Mouse (Mus musculus): ENCODE measurements around the gene Ppp1r36. TPM values are rescaled to one million over a fixed set of nuclear protein-coding genes. Genes with fewer than 3 reads are reported as not detected.
"Not testable (repeated sequence)": the region's sequence is repeated elsewhere in the genome, so short reads cannot be mapped to it uniquely, and the experiment has no call there.

The Ppp1r36 gene
- total and polyA plus RNA-seq, 2 experiments from 2014 or later, result 0.27 to 2.0 TPM

DNA sequence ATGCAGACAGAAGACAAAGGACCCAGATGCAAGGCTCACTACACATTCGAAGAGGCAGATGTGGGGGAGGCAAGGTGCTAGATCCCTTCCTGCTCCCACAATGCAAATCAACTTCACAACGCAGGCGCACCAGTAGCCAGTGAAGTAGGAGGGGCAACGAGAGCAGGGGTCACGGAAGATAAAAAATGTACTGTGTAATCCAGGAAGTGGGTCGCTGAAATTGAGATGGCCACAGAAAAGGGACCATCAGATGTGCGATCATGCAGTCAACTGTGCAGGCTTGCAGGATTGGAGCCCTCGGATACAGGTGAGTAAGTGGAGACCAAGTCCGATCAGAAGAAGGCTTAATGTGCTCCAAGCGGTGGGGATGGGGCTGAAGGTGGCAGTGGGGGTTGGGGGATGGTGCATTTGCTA is 27.0 kb downstream of the Ppp1r36 start:
- Histone ChIP-seq H3K9ac (replicated peaks; ENCODE audit: low read length, poor library complexity, severe bottlenecking) (no peak overlapping the region), H3K4me1 (ENCODE audit: insufficient read depth, low read length) (no peaks in the 10 kb centered on the region), H3K9me3 (ENCODE audit: low read length) (no peaks in the 10 kb centered on the region), H3K27ac (ENCODE audit: low read depth, low read length) (no peak overlapping the region), H3K4me3 (ENCODE audit: low read depth, low read length) (no peak overlapping the region), H3K27me3 (ENCODE audit: insufficient read depth, low read length) (no peaks in the 10 kb centered on the region), H3K4me2 (ENCODE audit: low read depth, low read length, poor library complexity, severe bottlenecking) (no peak overlapping the region), H3K36me3 (ENCODE audit: insufficient read depth, low read length) (no peaks in the 10 kb centered on the region)
- WGBS, result 58% methylated on average over 10 of the region's 10 CpGs
- no peak for TF ChIP-seq CTCF (IDR thresholded peaks at IDR 0.05)
- no peak for DNase-seq (ENCODE audit: low spot score)
- ATAC-seq (ENCODE audit: low FRiP score), result no peak

DNA sequence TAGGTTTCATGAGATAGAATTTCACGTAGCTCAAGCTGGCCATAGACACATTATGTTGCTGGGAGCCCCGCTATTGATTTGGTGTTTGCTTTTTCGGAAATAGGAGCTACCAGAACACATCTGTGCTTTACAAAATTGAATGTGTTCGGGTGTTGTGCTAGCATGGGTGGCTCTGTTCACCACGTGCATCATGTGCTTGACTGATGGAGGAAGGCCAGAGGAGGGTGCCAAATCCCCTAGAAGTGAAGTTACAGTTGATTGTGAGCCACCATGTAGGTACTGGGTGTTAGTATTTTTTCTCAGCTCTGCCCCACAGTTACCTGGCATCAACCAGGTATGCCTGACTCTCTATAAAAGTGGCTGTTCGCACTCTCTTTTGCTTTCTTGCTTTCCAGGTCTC is 27.5 kb downstream of the Ppp1r36 start:
- no peak for TF ChIP-seq CTCF (IDR thresholded peaks at IDR 0.05)
- Histone ChIP-seq H3K27me3 (ENCODE audit: insufficient read depth, low read length) (no peaks in the 10 kb centered on the region), H3K4me2 (ENCODE audit: low read depth, low read length, poor library complexity, severe bottlenecking) (no peak overlapping the region), H3K4me3 (ENCODE audit: low read depth, low read length) (no peak overlapping the region), H3K27ac (ENCODE audit: low read depth, low read length) (no peak overlapping the region), H3K9ac (replicated peaks; ENCODE audit: low read length, poor library complexity, severe bottlenecking) (no peak overlapping the region), H3K4me1 (ENCODE audit: insufficient read depth, low read length) (no peaks in the 10 kb centered on the region), H3K9me3 (ENCODE audit: low read length) (no peaks in the 10 kb centered on the region), H3K36me3 (ENCODE audit: insufficient read depth, low read length) (no peaks in the 10 kb centered on the region)
- no peak for ATAC-seq (ENCODE audit: low FRiP score)
- WGBS, result 87% methylated on average over 6 of the region's 6 CpGs
- DNase-seq (ENCODE audit: low spot score), result no peak

DNA sequence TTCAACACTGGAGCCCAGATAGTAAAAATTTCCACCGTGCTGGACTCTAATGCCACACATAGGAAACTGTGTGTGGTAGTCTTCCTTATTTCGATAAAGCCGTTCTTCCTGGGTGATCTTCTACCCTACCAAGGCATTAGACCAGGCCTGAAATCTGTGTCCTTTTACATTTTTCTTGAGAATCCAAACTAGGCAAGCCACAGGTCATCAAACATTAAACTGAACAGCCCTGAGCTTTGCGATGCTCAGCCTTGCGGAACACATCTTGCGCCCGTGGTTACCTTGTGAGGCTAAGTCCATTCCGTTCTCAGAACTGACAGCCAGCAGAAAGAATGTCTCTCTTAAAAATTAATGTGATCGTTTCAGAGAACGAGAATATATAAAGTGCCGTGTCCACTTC is 28.9 kb downstream of the Ppp1r36 start:
- 72% methylated on average over 11 of the region's 11 CpGs for WGBS
- TF ChIP-seq CTCF (IDR thresholded peaks at IDR 0.05), result no peak
- Histone ChIP-seq H3K4me2 (ENCODE audit: low read depth, low read length, poor library complexity, severe bottlenecking) (no peak overlapping the region), H3K36me3 (ENCODE audit: insufficient read depth, low read length) (no peaks in the 10 kb centered on the region), H3K9me3 (ENCODE audit: low read length) (no peaks in the 10 kb centered on the region), H3K4me1 (ENCODE audit: insufficient read depth, low read length) (no peaks in the 10 kb centered on the region), H3K4me3 (ENCODE audit: low read depth, low read length) (no peak overlapping the region), H3K27me3 (ENCODE audit: insufficient read depth, low read length) (no peaks in the 10 kb centered on the region), H3K9ac (replicated peaks; ENCODE audit: low read length, poor library complexity, severe bottlenecking) (no peak overlapping the region), H3K27ac (ENCODE audit: low read depth, low read length) (no peak overlapping the region)
- no peak for DNase-seq (ENCODE audit: low spot score)
- ATAC-seq (ENCODE audit: low FRiP score), result no peak

DNA sequence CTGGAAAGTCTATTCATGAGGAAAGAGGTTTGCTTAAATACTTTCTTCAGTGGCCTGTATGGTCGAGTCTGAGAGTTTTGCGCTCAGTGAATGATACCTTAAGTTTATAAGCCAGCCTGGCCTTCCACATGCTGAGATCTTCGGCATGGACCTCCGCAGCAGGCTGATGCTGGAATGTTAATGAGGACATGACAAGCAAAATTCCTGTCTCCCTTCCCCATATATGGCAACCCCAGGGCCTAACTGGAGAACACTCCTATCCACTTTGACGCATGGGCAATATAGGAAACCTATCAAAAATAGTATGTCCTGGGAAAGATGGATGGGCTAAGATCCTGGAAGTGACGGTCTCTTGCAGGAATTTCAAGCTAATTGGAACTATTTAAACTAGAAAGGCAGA is 30.8 kb downstream of the Ppp1r36 start:
- Histone ChIP-seq H3K36me3 (ENCODE audit: insufficient read depth, low read length) (no peaks in the 10 kb centered on the region), H3K9ac (replicated peaks; ENCODE audit: low read length, poor library complexity, severe bottlenecking) (no peak overlapping the region), H3K4me3 (ENCODE audit: low read depth, low read length) (no peak overlapping the region), H3K27ac (ENCODE audit: low read depth, low read length) (no peak overlapping the region), H3K27me3 (ENCODE audit: insufficient read depth, low read length) (no peaks in the 10 kb centered on the region), H3K4me2 (ENCODE audit: low read depth, low read length, poor library complexity, severe bottlenecking) (no peak overlapping the region), H3K9me3 (ENCODE audit: low read length) (no peaks in the 10 kb centered on the region), H3K4me1 (ENCODE audit: insufficient read depth, low read length) (no peaks in the 10 kb centered on the region)
- ATAC-seq (ENCODE audit: low FRiP score) (no peak), DNase-seq (ENCODE audit: low spot score) (no peak)
- TF ChIP-seq CTCF (IDR thresholded peaks at IDR 0.05), result no peak
- 87% methylated on average over 6 of the region's 6 CpGs for WGBS

DNA sequence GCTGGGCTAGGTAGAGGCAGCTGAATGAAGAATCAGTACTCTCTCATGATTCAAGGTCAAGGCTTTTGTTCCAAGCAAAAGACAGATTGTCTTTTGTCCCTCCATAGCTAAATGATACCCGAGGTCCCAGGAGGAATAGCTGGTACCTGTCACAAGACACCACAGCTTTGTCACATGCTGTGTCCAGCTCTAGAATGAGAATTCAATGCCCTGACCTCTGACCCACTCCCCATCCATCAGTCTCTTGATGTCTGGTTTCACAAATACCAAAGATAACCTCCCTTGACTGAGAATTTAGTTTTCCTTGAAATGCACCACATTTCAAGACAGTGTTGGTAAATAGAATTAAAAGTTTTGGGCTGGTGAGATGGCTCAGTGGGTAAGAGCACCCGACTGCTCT is 34.9 kb downstream of the Ppp1r36 start:
- Histone ChIP-seq H3K27me3 (ENCODE audit: insufficient read depth, low read length) (no peaks in the 10 kb centered on the region), H3K36me3 (ENCODE audit: insufficient read depth, low read length) (no peaks in the 10 kb centered on the region), H3K9me3 (ENCODE audit: low read length) (no peaks in the 10 kb centered on the region), H3K4me2 (ENCODE audit: low read depth, low read length, poor library complexity, severe bottlenecking) (no peak overlapping the region), H3K9ac (replicated peaks; ENCODE audit: low read length, poor library complexity, severe bottlenecking) (no peak overlapping the region), H3K4me3 (ENCODE audit: low read depth, low read length) (no peak overlapping the region), H3K27ac (ENCODE audit: low read depth, low read length) (no peak overlapping the region), H3K4me1 (ENCODE audit: insufficient read depth, low read length) (no peaks in the 10 kb centered on the region)
- DNase-seq (ENCODE audit: low spot score) (no peak), ATAC-seq (ENCODE audit: low FRiP score) (no peak)
- no peak for TF ChIP-seq CTCF (IDR thresholded peaks at IDR 0.05)
- 68% methylated on average over 2 of the region's 2 CpGs for WGBS

DNA sequence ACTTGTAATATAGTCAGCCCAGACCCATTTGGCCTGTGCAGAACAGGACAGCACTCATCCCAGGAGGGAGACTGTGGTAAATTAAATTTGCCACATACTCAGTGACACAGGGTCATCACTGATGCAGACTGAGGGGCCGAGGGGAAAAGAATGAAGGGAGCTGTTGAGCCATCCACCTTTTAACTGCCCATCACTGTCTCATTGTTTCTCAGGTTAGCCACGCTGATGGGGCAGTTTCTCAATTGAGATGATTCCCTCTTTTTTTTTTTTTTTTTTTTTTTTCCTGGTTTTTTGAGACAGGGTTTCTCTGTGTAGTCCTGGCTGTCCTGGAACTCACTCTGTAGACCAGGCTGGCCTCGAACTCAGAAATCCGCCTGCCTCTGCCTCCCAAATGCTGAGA is 41.1 kb downstream of the Ppp1r36 start:
- WGBS, result 84% methylated on average over 4 of the region's 4 CpGs
- H3K36me3 ChIP-seq (ENCODE audit: insufficient read depth, low read length); H3K27me3 ChIP-seq (ENCODE audit: insufficient read depth, low read length); H3K9ac ChIP-seq (replicated peaks; ENCODE audit: low read length, poor library complexity, severe bottlenecking); H3K4me1 ChIP-seq (ENCODE audit: insufficient read depth, low read length); H3K4me2 ChIP-seq (ENCODE audit: low read depth, low read length, poor library complexity, severe bottlenecking); ATAC-seq (ENCODE audit: low FRiP score); H3K4me3 ChIP-seq (ENCODE audit: low read depth, low read length); H3K9me3 ChIP-seq (ENCODE audit: low read length); H3K27ac ChIP-seq (ENCODE audit: low read depth, low read length); DNase-seq (ENCODE audit: low spot score): not testable (repeated sequence)

DNA sequence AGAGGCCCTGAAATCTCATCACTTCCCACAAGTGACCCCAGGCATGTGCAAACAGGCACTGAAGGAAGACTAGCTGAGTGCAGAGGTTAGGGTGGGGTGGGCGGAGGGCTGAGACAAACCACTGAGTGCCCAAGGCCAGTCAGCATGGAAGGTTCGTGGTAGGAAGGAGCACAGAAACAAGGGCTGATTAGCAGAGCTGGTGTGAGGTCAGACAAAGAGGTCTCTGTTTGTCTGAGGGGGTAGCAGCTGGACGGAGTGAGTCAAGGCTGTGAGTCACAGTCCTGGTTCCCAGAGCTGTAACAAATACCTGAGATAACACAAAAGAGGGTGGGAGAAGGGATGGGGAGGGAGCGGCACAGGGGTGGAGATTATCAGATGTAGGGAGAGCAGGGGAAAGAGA is 41.7 kb downstream of the Ppp1r36 start:
- no peak for TF ChIP-seq CTCF (IDR thresholded peaks at IDR 0.05)
- no peak overlapping the region for H3K4me2 ChIP-seq (ENCODE audit: low read depth, low read length, poor library complexity, severe bottlenecking)
- no peak overlapping the region for H3K4me3 ChIP-seq (ENCODE audit: low read depth, low read length)
- DNase-seq (ENCODE audit: low spot score) (no peak), ATAC-seq (ENCODE audit: low FRiP score) (no peak)
- no peaks in the 10 kb centered on the region for H3K9me3 ChIP-seq (ENCODE audit: low read length)
- H3K36me3 ChIP-seq (ENCODE audit: insufficient read depth, low read length), result no peaks in the 10 kb centered on the region
- no peaks in the 10 kb centered on the region for H3K4me1 ChIP-seq (ENCODE audit: insufficient read depth, low read length)
- WGBS, result 69% methylated on average over 4 of the region's 4 CpGs
- no peak overlapping the region for H3K9ac ChIP-seq (replicated peaks; ENCODE audit: low read length, poor library complexity, severe bottlenecking)
- H3K27ac ChIP-seq (ENCODE audit: low read depth, low read length), result no peak overlapping the region
- no peaks in the 10 kb centered on the region for H3K27me3 ChIP-seq (ENCODE audit: insufficient read depth, low read length)
